Mouse (Mus musculus) ES-Bruce4 (cell line): ENCODE measurements around the gene Tat. TPM values are rescaled to one million over a fixed set of nuclear protein-coding genes. Genes with fewer than 3 reads are reported as not detected.

ENCODE experiments used
- H3K27ac ChIP-seq: 2 replicates; pipeline ENCODE4 v1.5.1; 2012; ENCODE audit warnings: low read length, inconsistent platforms; ENCODE audit not compliant: insufficient read depth
- H3K27me3 ChIP-seq: 2 replicates; pipeline ENCODE4 v1.6.1; 2012; ENCODE audit warnings: mild to moderate bottlenecking, low read length, inconsistent platforms; ENCODE audit not compliant: control insufficient read depth, poor library complexity, insufficient read depth, severe bottlenecking
- H3K36me3 ChIP-seq: 2 replicates; pipeline ENCODE4 v1.6.1; 2012; ENCODE audit warnings: inconsistent platforms, mild to moderate bottlenecking, low read length, moderate library complexity; ENCODE audit not compliant: control insufficient read depth, poor library complexity, insufficient read depth, severe bottlenecking
- H3K4me1 ChIP-seq: one replicate; pipeline ENCODE4 v1.8.1; 2011; ENCODE audit warnings: low read length; ENCODE audit not compliant: control insufficient read depth, insufficient read depth
- H3K4me3 ChIP-seq: 2 replicates; pipeline ENCODE4 v1.5.1; 2011; ENCODE audit warnings: low read depth, mild to moderate bottlenecking, low read length
- H3K9ac ChIP-seq: 2 replicates; pipeline ENCODE4 v1.6.1; 2012; ENCODE audit warnings: low read depth, mild to moderate bottlenecking, inconsistent platforms; ENCODE audit not compliant: poor library complexity, severe bottlenecking
- H3K9me3 ChIP-seq: replicated peaks from 2 replicates; pipeline ENCODE4 v1.6.1; 2012; ENCODE audit warnings: mild to moderate bottlenecking, low read length, inconsistent platforms; ENCODE audit not compliant: control insufficient read depth, poor library complexity, insufficient read depth, severe bottlenecking
- CTCF ChIP-seq: IDR thresholded peaks from one replicate; pipeline ENCODE4 v1.8.1; 2011; ENCODE audit warnings: low read depth, low read length
- EP300 ChIP-seq: IDR thresholded peaks from 2 replicates; pipeline ENCODE4 v1.6.1; 2011; ENCODE audit warnings: low read depth, low read length; ENCODE audit not compliant: insufficient read depth
- POLR2A ChIP-seq: IDR thresholded peaks from one replicate; pipeline ENCODE4 v1.8.1; 2011; ENCODE audit warnings: low read length; ENCODE audit not compliant: insufficient read depth
- polyA plus RNA-seq: library from polyadenylated mRNA; stranded (reverse); fragments of >200 nt; gene quantifications from 2 replicates; pipeline ENCODE4 v1.2.4, GENCODE M21; 2011; ENCODE audit warnings: low read depth; ENCODE audit not compliant: missing spikeins, insufficient read depth, insufficient read length

Tat gene
- polyA plus RNA-seq, 1 experiment = not detected

GRCm38 (mm10) chr8:109968837-109969236, 21.4 kb upstream of the Tat start:
- Histone ChIP-seq H3K9me3 (no peaks in the 10 kb centered on the region), H3K27me3 (no peaks in the 10 kb centered on the region), H3K4me1 (no peaks in the 10 kb centered on the region), H3K9ac (no peak overlapping the region), H3K36me3 (no peaks in the 10 kb centered on the region), H3K27ac (no peak overlapping the region), H3K4me3 (no peak overlapping the region)
- TF ChIP-seq CTCF (peak; percentile 39), POLR2A (no peak), EP300 (no peak)

- Histone ChIP-seq H3K9me3 (peaks cover under 1% of the 10 kb centered on the region; the same call in 1 of the 2 replicates), H3K4me1 (no peaks in the 10 kb centered on the region), H3K27me3 (no peaks in the 10 kb centered on the region), H3K36me3 (no peaks in the 10 kb centered on the region), H3K4me3 (no peak overlapping the region), H3K9ac (no peak overlapping the region), H3K27ac (no peak overlapping the region)
- TF ChIP-seq CTCF (peak; percentile 40), POLR2A (no peak)
Measured at GRCm38 (mm10) chr8:109970323-109970722, 19.9 kb upstream of the Tat start.

- no peak overlapping the region for H3K4me3 ChIP-seq
- TF ChIP-seq CTCF = no peak
- H3K27me3 ChIP-seq = no peaks in the 10 kb centered on the region
- H3K9ac ChIP-seq = no peak overlapping the region
- no peaks in the 10 kb centered on the region for H3K36me3 ChIP-seq
- no peaks in the 10 kb centered on the region for H3K4me1 ChIP-seq
- peaks cover 11% of the 10 kb centered on the region for H3K9me3 ChIP-seq
- no peak overlapping the region for H3K27ac ChIP-seq
Measured at GRCm38 (mm10) chr8:109972901-109973300, 17.3 kb upstream of the Tat start.

GRCm38 (mm10) chr8:109979339-109979738, 10.9 kb upstream of the Tat start:
- Histone ChIP-seq H3K4me1 (no peaks in the 10 kb centered on the region), H3K27me3 (no peaks in the 10 kb centered on the region), H3K9me3 (peaks cover 11% of the 10 kb centered on the region), H3K36me3 (no peaks in the 10 kb centered on the region), H3K27ac (no peak overlapping the region), H3K9ac (no peak overlapping the region), H3K4me3 (no peak overlapping the region)
- TF ChIP-seq POLR2A = no peak
- no peak for TF ChIP-seq CTCF
- no peak for TF ChIP-seq EP300

- no peaks in the 10 kb centered on the region for H3K36me3 ChIP-seq
- H3K9me3 ChIP-seq = peaks cover 3% of the 10 kb centered on the region; the same call in 1 of the 2 replicates
- no peak overlapping the region for H3K9ac ChIP-seq
- H3K27ac ChIP-seq = no peak overlapping the region
- H3K4me1 ChIP-seq = no peaks in the 10 kb centered on the region
- TF ChIP-seq CTCF (no peak), EP300 (no peak), POLR2A (no peak)
- no peak overlapping the region for H3K4me3 ChIP-seq
- H3K27me3 ChIP-seq = no peaks in the 10 kb centered on the region; the same call in 1 of the 2 replicates
Measured at GRCm38 (mm10) chr8:109982386-109983105, 7.7 kb upstream of the Tat start.

GRCm38 (mm10) chr8:109983944-109984343, 6.3 kb upstream of the Tat start:
- Histone ChIP-seq H3K9ac (no peak overlapping the region), H3K27me3 (no peaks in the 10 kb centered on the region; the same call in 1 of the 2 replicates), H3K36me3 (no peaks in the 10 kb centered on the region), H3K4me3 (no peak overlapping the region), H3K27ac (no peak overlapping the region), H3K4me1 (no peaks in the 10 kb centered on the region), H3K9me3 (peaks cover 3% of the 10 kb centered on the region; the same call in 1 of the 2 replicates)
- no peak for TF ChIP-seq CTCF
